Mouse (Mus musculus) kidney, postnatal 10 days (tissue): ENCODE measurements around the gene Macf1.
A peak's percentile ranks its signal among the peaks of the same experiment; 100 is the strongest.
"Not testable (repeated sequence)": the region's sequence is repeated elsewhere in the genome, so short reads cannot be mapped to it uniquely, and the experiment has no call there.

ENCODE experiments used
- DNase-seq: peaks from one replicate; pipeline ENCODE4 v3.0.0; 2021; ENCODE audit warnings: mixed read lengths

Macf1 gene

GRCm38 (mm10) chr4:123633370-123633769 is 50.8 kb downstream of the Macf1 start:
- peak; percentile 88 for DNase-seq

- not testable (repeated sequence) for DNase-seq
Observed at GRCm38 (mm10) chr4:123632116-123632515, 52.0 kb downstream of the Macf1 start.

DNA sequence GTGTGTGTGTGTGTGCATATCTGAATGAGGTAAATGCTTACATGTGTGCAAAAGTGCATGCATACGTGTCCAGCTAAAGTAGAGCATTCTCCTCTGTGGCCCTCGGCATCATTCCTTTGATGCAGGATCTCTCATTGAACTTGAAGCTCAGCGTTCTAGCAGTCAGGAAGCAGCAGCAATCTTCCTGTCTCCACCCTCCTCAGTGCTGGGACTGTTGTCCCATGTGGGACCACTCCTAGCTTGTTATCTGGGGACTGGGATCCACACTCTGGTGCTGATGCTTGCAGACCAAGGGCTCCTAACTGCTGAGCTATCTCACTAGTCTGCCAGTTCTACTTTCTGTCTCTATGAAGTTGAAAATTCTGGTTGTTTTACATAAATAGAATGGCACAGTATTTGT is 52.5 kb downstream of the Macf1 start:
- DNase-seq, result no peak

GRCm38 (mm10) chr4:123627683-123628082 is 56.5 kb downstream of the Macf1 start:
- DNase-seq, result no peak

GRCm38 (mm10) chr4:123625332-123626072 is 58.7 kb downstream of the Macf1 start:
- DNase-seq, result no peak

- peak; percentile 72 for DNase-seq
Observed at GRCm38 (mm10) chr4:123624438-123624837, 59.7 kb downstream of the Macf1 start.

DNA sequence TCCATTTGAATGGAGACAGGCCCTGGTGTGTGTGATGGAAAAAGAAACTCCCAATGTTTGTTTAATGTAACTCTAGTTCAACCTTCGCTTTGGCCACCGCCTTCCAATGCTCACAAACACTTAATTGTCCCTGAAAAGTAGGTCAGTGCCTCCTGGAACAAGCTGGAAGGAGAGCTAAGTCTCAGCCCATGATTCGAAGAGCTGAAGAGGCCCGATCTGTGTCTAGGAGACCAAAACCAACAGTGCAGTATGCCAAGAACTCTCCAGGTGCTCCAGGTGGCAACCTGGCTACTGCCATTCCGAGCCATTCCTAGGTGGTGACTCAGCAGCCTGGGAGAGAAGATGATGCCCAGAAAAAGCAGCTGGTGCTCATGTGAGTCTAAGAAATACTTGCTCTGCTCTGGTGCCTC is 60.4 kb downstream of the Macf1 start:
- no peak for DNase-seq

- no peak for DNase-seq
Observed at GRCm38 (mm10) chr4:123621732-123622131, 62.4 kb downstream of the Macf1 start.

DNA sequence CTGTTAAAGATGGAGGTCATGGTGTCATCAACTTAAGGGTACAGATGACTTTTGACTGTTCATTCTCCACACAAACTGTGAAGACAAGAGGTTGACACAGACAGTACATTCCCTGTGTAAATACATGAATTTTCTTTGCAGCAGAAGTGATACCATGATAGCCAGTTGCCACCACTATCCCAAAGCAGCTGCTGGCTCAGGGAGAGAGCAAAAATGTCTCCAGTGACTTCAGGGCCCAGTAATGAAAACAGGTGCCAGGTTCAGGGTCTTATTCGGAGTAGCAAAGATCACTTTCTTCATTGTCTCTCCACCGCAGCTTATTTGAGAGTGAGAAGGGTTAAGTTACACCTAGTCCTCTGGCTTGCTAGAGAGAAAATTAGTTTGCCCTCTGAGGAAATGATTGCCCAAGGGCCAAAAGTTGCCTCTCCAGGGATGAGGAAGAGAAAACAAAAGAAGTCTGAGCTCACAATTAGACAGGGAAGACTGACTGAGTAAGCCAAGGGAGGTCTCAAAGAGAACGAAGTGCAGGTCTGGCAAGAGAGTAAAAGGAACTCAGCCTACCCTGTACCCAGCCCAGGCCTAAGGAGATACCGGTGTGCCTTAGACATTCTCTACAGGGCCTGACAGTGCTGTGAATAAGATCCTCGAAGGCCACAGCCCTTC is 66.3 kb downstream of the Macf1 start:
- DNase-seq, result no peak

GRCm38 (mm10) chr4:123616971-123617370 is 67.2 kb downstream of the Macf1 start:
- DNase-seq, result no peak

GRCm38 (mm10) chr4:123616501-123616900 is 67.7 kb downstream of the Macf1 start:
- no peak for DNase-seq

- peak; percentile 38 for DNase-seq
Observed at GRCm38 (mm10) chr4:123613309-123613947, 70.7 kb downstream of the Macf1 start.

GRCm38 (mm10) chr4:123611940-123612339 is 72.2 kb downstream of the Macf1 start:
- no peak for DNase-seq

GRCm38 (mm10) chr4:123611241-123611640 is 72.9 kb downstream of the Macf1 start:
- DNase-seq, result no peak

- DNase-seq, result no peak
Observed at GRCm38 (mm10) chr4:123607174-123607573, 77.0 kb downstream of the Macf1 start.

GRCm38 (mm10) chr4:123605948-123606347 is 78.2 kb downstream of the Macf1 start:
- DNase-seq, result peak; percentile 41

DNA sequence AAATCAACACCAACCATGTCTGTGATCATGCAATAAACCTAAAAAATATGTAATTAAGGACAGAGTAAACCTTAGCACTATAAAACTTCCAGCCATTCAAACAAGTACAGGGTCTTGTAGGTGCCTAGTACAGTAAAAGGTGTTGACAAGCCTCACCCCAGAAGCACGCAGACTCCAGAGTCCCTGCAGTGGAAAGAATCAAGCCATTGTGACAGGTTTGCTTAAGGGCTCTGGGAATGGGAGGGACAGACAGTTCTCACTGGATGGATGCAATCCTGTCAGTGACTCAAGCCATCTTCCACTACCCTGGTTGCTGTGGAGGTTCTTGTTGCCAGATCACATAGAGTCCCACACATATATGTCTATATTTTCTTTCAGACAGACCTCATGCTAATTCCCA is 78.9 kb downstream of the Macf1 start:
- DNase-seq, result no peak

DNA sequence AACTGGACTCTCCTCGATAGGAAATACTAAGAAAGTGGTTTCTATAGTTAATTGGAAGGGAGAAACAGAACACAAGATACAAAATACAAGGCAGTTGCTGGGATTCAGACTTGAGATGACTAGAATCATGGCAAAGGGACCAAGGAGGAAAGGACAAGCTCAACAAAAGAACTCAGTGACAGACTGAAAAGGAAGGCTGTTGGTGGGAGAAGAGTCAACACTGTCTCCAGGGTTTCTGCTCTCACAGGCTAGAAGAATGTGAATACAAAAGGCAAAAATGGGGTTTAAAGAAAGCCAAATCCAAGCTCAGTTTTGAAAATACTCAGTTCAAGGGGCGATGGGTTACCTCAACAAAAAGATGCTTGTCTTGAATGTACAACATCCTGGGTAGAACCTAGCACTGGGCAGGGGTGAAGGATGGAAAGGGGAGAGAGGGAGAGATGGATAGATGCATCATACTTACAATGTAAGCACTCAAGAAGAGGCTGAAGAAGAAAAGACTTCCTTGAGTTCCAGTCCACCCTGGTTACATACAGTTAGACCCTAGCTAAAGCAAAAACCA is 81.4 kb downstream of the Macf1 start:
- no peak for DNase-seq

GRCm38 (mm10) chr4:123601036-123601435 is 83.1 kb downstream of the Macf1 start:
- DNase-seq, result no peak

DNA sequence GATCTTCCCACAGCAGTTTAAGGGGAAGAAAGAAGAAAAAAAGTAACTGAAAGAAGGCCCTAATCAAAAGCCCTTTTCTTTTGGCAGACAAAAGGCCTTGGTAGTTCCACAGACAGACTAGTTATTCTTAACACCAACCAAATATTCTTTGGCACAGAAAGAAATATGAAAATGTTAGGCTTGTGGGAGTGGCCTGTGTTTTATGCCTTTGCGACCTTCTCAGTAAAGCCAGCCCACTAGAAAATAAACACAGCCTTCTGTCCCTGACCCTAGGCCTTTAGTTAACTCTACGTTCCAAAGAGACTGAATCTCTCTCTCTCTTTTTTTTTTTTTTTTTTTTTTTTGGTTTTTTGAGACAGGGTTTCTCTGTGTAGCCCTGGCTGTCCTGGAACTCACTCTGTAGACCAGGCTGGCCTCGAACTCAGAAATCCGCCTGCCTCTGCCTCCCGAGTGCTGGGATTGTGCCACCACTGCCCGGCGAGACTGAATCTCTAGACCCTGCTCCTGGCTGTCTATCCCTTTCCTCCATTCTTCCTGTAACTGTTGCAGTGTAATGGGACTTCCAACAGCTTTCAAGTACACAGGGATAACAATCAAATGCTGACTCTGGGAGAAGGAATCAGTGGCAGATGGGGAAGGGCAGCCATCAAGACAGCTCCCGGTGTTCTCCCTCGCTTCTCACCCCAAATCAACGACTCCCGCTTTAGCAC is 85.5 kb downstream of the Macf1 start:
- DNase-seq, result no peak

DNA sequence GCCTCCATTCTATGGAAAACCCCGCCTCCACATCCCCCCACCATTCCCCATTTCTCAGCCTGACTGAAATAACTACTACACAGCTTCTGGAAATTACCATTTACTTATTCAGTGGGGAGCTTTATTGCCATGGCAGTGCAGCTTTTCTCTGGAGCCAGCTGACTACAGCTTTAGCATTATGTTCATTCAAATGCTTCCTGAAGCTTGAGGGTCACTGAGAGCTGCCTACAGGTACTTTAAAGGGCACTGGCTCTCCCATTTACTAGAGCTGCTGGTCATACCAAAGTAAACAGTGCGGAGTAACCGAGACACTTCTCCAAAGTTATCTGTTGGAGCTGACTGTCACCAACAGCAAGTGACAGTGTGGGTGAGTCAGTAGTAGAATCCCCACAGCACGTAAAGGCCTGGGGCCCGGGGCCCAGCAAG is 89.8 kb downstream of the Macf1 start:
- DNase-seq, result peak; percentile 52

DNA sequence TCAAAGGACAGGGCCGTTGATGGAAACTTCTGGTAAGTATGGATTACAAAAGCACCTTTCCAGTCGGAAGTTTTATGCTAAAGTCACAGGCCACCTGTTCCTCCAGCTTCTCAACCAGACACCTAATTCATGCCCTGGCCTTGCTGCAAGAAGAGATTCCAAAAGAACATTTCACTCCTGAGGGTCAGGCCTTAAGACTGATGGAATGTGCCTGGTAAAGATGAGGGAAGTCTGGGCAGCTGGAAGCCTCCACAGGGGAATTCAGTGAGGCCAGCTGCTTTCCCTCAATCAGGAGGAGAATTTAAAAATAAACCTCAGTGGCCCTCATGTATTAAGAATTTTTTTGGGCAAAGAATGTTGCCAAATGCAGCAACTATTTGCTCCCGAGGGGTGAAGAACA is 90.5 kb downstream of the Macf1 start:
- DNase-seq, result peak; percentile 44

DNA sequence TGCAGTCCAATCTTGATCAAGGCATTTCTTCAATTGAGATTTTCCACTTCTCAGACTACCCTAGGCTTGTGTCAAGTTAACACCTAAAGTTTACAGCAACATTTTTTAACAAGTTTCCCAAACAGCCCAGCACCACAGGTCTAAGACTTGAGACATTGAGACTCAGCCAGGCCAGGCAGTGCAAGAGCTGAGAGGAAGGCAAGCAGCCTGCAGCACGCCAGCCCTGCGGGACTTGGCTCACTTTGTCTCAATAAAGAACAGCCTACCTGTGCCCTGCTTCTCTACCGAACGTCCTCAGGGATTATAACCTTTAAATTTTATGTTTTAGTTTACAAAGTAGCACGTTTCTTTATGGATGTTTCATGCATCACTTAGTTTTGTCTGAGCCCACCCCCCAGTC is 92.1 kb downstream of the Macf1 start:
- DNase-seq, result no peak
